Mouse (Mus musculus): ENCODE data around the gene Tsen34.
"Not testable (repeated sequence)": the region's sequence is repeated elsewhere in the genome, so short reads cannot be mapped to it uniquely, and the experiment has no call there.

Gene Tsen34

DNA sequence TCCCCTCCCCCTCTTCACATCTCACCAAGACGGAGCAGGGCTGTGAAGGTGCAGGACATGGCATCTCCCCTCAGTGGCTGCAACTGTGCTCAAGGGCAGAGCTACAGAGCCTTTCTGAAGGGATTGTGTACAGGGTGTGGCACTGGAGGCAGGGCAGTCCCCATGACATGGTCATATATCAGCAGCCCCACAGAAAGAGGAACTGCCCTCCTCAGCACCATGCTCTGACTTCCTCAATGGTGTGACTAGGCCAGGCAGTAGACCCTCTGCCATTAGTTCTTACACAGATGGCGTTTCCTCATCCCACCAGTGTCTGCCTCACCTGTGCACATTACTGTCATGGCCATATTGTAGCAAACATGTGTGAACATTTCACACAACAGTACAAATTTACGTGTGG lies 27.6 kb downstream of the Tsen34 start, which contains the start of gene Pirb:
Gene Pirb (minus strand): TSS at position 124 of the 400 bp plus-strand sequence.
- not testable (repeated sequence) for DNase-seq (ENCODE audit: low spot score in 2 of 2)

DNA sequence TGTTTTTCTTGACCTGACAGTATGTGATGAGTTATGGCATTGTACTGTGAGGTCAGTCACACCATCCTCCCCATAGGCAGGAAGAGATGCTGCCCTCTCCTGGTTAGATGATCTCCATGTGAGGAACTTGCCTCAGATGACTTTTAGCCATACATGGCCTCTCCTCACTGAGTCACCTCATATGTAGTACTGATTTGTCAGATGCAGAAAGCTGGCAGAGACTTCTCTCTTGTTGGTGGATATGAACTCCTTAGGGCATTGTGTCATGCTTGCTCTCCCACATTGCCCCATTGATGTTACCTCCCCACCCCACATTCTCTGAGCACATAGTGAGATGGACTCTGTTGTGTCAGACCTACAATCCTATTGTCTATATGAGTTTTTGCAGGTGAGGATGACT lies 32.8 kb downstream of the Tsen34 start:
- DNase-seq (ENCODE audit: low spot score in 2 of 2), result not testable (repeated sequence)

DNA sequence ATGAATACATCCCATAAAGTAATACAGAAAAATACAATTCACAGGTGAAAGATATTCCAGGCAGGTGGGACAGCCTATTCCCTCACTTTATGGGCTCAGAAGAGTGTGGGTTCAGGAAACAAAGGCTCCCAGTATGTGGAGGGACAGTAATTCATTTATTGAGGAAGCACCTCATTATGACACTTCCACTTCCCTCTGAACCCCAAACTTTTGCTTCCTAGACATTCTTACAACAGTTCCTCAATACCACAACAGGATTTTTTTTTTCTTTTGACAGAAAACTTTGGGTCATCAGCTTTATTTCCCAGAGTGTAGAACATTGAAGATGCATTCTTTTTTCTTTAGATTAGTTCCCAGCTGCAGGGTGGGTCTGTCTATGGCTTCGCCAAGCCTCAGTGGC lies 40.0 kb downstream of the Tsen34 start:
- not testable (repeated sequence) for DNase-seq (ENCODE audit: low spot score in 2 of 2)
